Mouse (Mus musculus) naive thymus-derived CD4-positive, alpha-beta T cell, adult 2 months (primary cell): ENCODE data around the gene Hdac4.
A peak's percentile ranks its signal among the peaks of the same experiment; 100 is the strongest.

Experiments used
- DNase-seq: peaks from one replicate; pipeline ENCODE4 v3.0.0-alpha.2; 2011; ENCODE audit warnings: low read depth

The Hdac4 gene

GRCm38 (mm10) chr1:92022009-92022408 is 173.5 kb downstream of the Hdac4 start:
- DNase-seq = no peak

GRCm38 (mm10) chr1:92015938-92016672 is 179.4 kb downstream of the Hdac4 start:
- no peak for DNase-seq

DNA sequence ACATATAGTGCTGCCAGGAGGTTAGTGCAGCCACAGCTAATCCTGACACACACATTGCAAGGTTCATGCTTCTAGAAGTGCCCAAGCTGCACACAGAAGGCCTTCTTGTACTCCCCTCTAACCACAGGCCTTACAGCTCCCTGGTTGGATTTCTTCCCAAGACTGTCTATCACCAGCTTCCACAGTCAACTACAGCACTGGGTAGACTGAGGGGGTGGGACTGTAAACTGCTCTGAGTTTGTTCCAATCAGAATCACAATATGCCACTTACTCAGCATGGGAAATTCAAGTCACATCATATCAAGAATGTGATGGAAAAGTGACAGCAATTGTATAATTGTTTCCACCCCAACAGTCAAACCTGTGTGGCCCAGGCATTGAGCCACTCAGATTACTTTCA is 180.2 kb downstream of the Hdac4 start:
- no peak for DNase-seq

DNA sequence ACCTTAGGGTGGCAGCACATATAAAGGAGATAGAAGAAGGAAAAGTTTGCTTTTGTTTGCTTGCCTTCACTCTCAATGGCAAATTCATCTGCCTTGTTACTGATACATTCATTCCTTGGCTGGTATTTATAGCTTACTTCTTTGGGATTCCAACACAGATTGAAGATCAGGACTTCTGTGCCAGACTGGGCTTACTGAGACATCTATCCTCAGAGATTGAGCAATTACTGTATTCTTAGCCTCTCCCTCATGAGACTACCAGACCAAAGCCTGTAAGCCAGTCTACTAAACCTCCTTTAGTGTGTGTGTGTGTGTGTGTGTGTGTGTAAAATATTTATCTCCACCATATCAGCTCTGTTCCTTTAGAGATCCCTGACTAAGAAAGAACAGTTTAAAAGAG is 181.0 kb downstream of the Hdac4 start:
- no peak for DNase-seq

DNA sequence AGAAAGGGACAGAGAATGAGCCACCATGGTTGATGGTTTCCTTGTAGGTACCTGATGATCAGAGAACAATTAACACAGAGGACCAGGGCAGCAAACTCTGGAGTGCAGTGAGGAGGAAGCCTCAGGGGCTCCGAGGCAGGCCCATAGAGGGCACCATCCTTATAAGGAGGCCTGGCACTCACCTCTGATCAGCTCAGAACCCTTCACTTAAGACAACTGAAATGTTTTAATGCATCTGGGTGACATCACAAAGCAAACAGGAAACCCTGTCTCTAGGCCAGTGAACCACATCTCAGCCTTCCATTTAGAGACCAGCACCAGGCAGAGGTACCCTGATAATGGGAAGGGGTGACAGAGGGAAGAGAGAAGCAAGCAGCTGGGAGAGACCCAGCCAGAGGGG is 188.8 kb downstream of the Hdac4 start:
- DNase-seq = peak; percentile 47

DNA sequence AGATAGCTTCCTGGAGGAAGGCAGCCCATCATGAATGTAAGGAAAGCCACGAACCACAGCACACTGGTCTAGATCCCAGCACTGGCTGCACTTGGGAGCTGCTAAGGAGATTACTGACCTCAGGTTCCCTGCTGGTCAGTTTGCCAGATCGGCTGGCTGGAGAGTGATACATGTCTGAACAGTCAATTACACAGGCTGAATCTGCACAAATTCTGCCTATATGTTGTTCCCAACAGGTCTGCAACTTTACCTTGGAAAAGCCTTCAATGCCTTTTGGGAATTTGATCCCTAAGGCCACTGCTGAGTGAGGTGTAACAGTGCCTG is 189.9 kb downstream of the Hdac4 start:
- no peak for DNase-seq

GRCm38 (mm10) chr1:92004906-92005616 is 190.4 kb downstream of the Hdac4 start:
- DNase-seq = no peak

DNA sequence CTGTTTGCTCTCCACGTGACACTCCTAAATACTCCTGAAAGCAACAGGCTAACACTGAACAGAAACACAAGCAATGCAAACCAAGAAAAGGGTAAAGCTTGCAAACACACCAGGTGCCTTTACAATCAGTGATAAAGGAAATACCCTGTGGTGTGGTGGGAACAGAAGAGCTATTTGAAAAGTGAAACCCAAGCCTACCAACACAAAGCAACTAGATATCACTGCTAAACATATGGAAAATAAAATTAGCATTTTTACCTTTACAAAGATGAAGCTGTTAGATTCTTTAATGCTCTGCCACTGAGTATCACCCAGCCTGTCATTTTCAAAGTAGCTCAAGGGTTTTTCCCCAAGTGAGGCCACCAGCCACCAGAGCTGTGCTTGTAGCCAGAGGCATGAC is 191.4 kb downstream of the Hdac4 start:
- DNase-seq = no peak

GRCm38 (mm10) chr1:92000226-92000625 is 195.3 kb downstream of the Hdac4 start:
- DNase-seq = no peak

- DNase-seq = no peak
Observed at GRCm38 (mm10) chr1:91993658-91994165, 201.8 kb downstream of the Hdac4 start.

GRCm38 (mm10) chr1:91992652-91993051 is 202.8 kb downstream of the Hdac4 start:
- DNase-seq = no peak

DNA sequence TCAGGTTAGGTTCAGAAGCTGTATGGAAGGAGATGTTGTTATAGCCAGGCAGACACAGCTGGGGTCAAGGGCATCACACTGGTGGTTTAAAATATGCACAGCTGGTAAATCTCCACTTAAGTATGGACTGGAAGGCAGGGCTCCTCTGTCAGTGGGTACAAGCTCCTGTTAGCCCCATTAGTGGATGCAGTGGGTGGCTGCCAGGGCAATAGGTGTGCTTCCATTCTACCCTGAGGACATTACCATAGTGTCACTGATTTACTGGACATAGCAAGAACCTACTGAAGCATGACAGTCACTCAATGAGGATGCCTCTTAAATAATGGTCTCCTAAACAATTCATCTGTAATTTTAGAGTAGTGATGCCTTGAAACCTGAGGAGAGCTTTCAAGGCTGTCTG is 203.9 kb downstream of the Hdac4 start:
- DNase-seq = no peak

DNA sequence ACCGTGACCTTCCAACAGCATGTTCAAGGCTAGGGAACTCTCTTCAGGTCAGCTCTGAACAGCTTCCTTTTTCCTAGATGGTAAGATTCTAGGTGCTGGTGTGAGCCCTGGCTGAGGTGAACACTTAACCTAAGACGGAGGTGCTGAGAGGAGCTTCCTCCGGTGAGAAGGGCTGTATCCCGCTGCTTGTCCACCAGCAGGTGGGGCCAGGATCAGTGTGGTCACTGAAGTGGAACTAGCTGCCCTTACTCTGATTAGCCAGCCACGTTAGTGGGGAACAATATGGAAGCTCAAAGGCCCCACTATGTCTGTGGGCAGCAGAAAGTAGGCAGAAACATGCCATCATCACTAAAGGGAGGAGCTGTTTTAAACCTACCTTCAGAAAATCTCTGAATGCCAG is 204.6 kb downstream of the Hdac4 start:
- DNase-seq = no peak

GRCm38 (mm10) chr1:91988866-91989265 is 206.6 kb downstream of the Hdac4 start:
- DNase-seq = no peak

DNA sequence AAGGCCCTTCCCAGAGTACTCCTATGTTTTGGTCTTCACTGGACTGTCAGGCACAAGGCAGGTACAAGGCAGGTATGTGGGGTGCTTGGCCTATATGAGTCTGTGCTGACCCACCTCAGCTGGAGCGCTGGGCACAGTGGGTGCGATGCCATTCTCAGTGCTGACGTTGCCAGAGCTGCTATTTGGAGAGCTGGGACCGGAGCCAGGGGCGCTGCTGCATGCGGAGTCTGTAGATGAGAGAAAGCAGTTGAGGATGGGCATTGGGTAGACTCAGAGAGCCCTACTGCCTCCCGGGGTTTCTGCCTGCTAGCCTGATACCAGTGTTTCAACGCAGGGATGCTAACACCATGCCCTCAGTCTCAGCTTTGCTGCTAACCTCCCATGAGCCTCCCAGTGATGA is 208.1 kb downstream of the Hdac4 start:
- no peak for DNase-seq

DNA sequence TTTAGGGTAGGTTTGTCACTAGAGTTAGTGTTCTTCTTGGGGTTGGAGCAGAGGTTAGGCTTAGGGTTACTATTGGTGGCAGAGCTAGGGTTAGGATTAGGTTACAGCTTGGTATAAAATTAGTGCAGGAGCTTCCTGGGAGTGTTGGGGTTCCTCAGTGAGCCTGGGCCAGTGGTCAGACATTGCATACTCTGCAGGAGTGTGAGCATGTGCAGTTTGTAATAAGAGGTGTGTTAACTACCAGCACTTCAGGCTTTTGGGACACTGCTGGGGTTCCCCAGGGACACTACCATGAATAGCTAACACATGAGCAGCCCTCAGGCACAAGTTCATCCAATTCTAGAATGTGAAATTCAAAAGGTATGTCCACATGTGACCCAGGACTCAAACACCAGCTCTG is 209.7 kb downstream of the Hdac4 start:
- no peak for DNase-seq

GRCm38 (mm10) chr1:91984507-91984906 is 211.0 kb downstream of the Hdac4 start:
- peak; percentile 32 for DNase-seq

GRCm38 (mm10) chr1:91981381-91981780 is 214.1 kb downstream of the Hdac4 start:
- no peak for DNase-seq

DNA sequence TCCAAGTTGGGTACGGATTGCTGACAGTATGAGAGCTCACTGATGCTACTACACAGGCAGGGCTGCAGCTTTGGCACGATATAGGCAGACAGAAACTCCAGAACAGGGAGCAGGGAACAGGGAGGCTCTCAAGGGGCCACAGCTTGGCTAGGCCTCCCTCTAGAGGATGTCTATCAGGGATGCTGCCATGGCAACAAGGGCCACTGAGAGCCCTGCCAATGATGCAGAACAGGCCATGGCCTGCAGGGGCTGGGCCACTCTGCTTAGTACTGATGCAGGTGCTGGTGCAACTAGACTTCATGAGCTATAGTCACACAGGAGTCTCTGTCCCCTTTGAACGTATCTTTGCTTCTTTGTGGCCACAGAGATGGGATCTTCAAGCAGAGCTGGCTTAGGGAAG is 217.1 kb downstream of the Hdac4 start:
- DNase-seq = no peak

GRCm38 (mm10) chr1:91968710-91969379 is 226.7 kb downstream of the Hdac4 start:
- no peak for DNase-seq

DNA sequence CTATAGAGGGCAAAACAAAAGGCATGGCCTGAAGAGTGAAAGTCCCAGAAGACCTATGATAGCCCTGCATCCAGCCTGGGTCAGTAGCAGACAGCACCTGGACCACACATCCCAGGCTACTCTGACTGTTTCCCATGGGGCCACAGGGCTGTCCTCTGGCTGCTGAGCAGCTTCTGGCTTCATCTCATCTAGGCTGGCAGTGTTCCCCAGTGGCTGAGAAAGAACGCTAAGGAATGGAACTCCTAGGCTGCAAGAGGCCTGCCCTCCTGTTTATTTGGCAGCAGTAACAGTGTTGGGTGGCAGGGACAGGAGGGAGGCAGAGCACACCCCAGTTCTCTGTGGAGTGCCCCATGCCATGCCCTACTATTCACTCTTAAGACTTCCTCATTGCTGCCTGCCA is 228.5 kb downstream of the Hdac4 start:
- no peak for DNase-seq

DNA sequence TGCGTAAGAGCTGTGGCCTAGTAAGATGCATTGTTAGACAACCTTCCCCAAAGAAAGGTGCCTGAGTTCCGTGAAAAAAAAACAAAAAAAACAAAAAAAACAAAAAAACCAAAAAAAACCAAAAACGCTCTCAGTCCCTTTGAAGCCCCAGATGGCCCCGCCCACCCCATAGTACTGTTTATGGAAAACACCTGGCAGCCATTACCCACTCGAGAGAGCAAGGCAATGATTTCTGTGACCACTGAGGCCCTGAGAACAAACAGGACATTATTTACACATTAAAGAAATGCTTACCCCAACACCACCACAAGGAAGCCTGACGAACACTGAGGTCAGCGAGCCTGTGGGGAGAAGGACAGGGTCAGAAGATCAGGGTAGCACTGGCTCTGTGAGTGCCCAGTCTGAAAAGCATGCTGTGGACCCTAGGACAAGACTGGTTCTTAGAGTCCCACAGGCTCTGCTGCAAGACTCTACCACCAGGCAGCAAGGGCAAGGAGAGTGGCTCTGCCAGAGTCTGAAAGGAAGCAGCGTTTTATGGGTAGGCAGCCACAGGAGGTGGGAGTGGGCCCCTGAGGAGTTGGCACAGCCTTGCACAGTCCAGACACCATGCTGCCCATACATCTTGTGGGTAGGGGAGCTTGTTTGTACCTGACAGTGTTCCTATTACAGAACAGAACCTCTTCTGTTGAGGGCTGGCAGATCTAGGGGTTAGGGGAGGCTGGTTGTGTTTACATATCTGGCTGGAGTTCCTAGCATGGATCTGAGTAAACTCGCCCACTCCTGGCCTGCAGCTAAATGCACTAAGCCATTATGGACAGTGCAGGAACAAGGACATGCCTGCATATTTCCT is 230.8 kb downstream of the Hdac4 start:
- DNase-seq = no peak
